Mouse (Mus musculus): ENCODE data around the gene Mgll.

GRCm38 (mm10) chr6:88803051-88803450 is 78.8 kb downstream of the Mgll start:
- TF ChIP-seq CTCF (conservative IDR thresholded peaks at IDR 0.05; ENCODE audit: insufficient read depth, insufficient read length, low read depth, low read length), result no peak
- TF ChIP-seq POLR2A (IDR thresholded peaks at IDR 0.05; ENCODE audit: low read depth, low read length), result no peak

All from kidney, adult 2 months (tissue).